Mouse (Mus musculus): Measurements from ENCODE around the gene Slc17a3. TPM values are rescaled to one million over a fixed set of nuclear protein-coding genes. Genes with fewer than 3 reads are reported as not detected.

Slc17a3 gene
- polyA plus RNA-seq, 1 experiment from 2014 or later = not detected

DNA sequence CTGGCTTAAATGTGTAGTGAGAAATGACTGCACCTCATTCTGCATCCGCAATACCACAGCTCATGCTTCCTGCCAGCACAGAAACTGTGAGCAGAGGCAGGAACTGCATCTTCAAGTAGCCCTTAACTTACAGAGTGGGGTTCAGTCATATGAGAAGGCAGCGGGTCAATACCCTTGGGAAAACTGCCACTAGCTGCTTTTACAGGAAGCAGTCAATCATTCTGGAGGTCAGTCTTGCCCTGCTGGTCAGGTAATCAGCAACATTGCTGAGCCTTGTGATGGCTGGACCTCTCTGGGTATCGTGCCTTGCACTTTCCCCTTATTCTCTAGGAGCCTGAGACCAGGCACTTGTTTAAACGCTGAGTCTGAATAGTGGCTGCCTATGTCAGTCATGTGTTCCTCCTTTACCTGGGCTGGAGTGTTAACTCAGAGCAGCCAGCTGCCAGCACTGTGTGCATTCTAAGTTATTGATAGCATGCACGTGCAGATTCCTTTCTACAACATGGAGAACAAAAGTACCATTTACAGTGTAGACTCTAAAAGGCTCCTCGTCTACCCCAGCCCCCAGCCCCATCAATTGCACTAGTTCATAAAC is 49.9 kb downstream of the Slc17a3 start:
- WGBS = 67% methylated on average over 6 of the region's 6 CpGs

DNA sequence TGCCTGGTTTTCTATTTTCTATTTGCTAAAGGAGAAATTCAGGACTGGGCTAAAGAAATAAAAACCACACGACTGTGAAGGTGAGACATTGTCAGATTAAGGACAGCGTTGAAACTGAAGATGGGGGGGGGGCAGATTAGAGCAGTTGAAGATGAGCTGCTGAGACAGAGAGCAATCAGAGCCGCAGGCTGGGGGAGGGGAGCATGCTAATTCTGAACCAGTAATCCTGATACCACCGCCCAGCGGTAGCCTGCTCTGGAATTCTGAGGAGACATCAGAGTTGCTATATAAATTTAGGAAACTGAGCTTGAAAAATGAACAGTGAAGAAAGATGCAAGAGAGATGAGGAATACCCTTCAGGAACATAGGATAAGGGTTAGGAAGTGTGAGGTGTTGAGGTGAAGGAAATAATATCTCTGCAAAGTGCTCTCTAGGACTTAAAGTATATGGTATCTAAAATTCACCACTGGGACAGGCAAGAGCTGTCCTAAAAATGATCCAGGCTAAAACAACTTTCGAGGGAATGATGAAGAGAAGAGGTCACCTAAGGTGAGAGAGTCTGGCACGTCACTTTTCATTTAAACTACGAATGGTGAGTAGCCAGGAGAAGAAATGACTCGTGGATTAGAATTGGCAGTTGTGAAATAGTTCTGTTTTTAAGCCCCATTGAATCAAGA is 53.5 kb downstream of the Slc17a3 start:
- H3K27me3 ChIP-seq (ENCODE audit: control insufficient read depth, insufficient read depth, low read length) = no peaks in the 10 kb centered on the region
- no peak for ATAC-seq (ENCODE audit: low read depth)
- H3K36me3 ChIP-seq (ENCODE audit: control insufficient read depth, insufficient read depth, low read length) = no peaks in the 10 kb centered on the region
- no peak overlapping the region for H3K9ac ChIP-seq (replicated peaks; ENCODE audit: low read depth, low read length)
- 22% methylated on average over 9 of the region's 9 CpGs for WGBS
- no peak overlapping the region for H3K4me3 ChIP-seq (ENCODE audit: low read depth, low read length)
- H3K4me1 ChIP-seq (ENCODE audit: control insufficient read depth, insufficient read depth, low read length) = no peaks in the 10 kb centered on the region
- no peaks in the 10 kb centered on the region for H3K9me3 ChIP-seq (ENCODE audit: control insufficient read depth, low read length)
- no peak overlapping the region for H3K4me2 ChIP-seq (ENCODE audit: low read depth, low read length)
- H3K27ac ChIP-seq (ENCODE audit: low read depth, low read length) = no peak overlapping the region

More for the DNA sequence above, 49.9 kb downstream of the Slc17a3 start:
- ATAC-seq (ENCODE audit: low read depth) = no peak
- H3K36me3 ChIP-seq (ENCODE audit: control insufficient read depth, insufficient read depth, low read length) = no peaks in the 10 kb centered on the region
- no peaks in the 10 kb centered on the region for H3K4me1 ChIP-seq (ENCODE audit: control insufficient read depth, insufficient read depth, low read length)
- H3K27ac ChIP-seq (ENCODE audit: low read depth, low read length) = no peak overlapping the region
- no peak overlapping the region for H3K4me3 ChIP-seq (ENCODE audit: low read depth, low read length)
- H3K27me3 ChIP-seq (ENCODE audit: control insufficient read depth, insufficient read depth, low read length) = no peaks in the 10 kb centered on the region
- H3K9me3 ChIP-seq (ENCODE audit: control insufficient read depth, low read length) = no peaks in the 10 kb centered on the region
- H3K9ac ChIP-seq (replicated peaks; ENCODE audit: low read depth, low read length) = no peak overlapping the region
- H3K4me2 ChIP-seq (ENCODE audit: low read depth, low read length) = no peak overlapping the region

GRCm38 (mm10) chr13:23893269-23893593 is 54.0 kb downstream of the Slc17a3 start:
- Histone ChIP-seq H3K27me3 (ENCODE audit: control insufficient read depth, insufficient read depth, low read length) (no peaks in the 10 kb centered on the region), H3K4me3 (ENCODE audit: low read depth, low read length) (no peak overlapping the region), H3K36me3 (ENCODE audit: control insufficient read depth, insufficient read depth, low read length) (no peaks in the 10 kb centered on the region), H3K4me2 (ENCODE audit: low read depth, low read length) (no peak overlapping the region), H3K27ac (ENCODE audit: low read depth, low read length) (no peak overlapping the region), H3K9ac (replicated peaks; ENCODE audit: low read depth, low read length) (no peak overlapping the region), H3K9me3 (ENCODE audit: control insufficient read depth, low read length) (no peaks in the 10 kb centered on the region), H3K4me1 (ENCODE audit: control insufficient read depth, insufficient read depth, low read length) (no peaks in the 10 kb centered on the region)
- peak; percentile 61; the same call in 1 of the 2 replicates for ATAC-seq (ENCODE audit: low read depth)
- WGBS = 19% methylated on average over 4 of the region's 4 CpGs

GRCm38 (mm10) chr13:23898242-23898641 is 59.0 kb downstream of the Slc17a3 start:
- Histone ChIP-seq H3K36me3 (ENCODE audit: control insufficient read depth, insufficient read depth, low read length) (no peaks in the 10 kb centered on the region), H3K9ac (replicated peaks; ENCODE audit: low read depth, low read length) (no peak overlapping the region), H3K27me3 (ENCODE audit: control insufficient read depth, insufficient read depth, low read length) (no peaks in the 10 kb centered on the region), H3K9me3 (ENCODE audit: control insufficient read depth, low read length) (no peaks in the 10 kb centered on the region), H3K4me3 (ENCODE audit: low read depth, low read length) (no peak overlapping the region), H3K4me2 (ENCODE audit: low read depth, low read length) (no peak overlapping the region), H3K27ac (ENCODE audit: low read depth, low read length) (no peak overlapping the region), H3K4me1 (ENCODE audit: control insufficient read depth, insufficient read depth, low read length) (no peaks in the 10 kb centered on the region)
- ATAC-seq (ENCODE audit: low read depth) = no peak
- 73% methylated on average over 6 of the region's 6 CpGs for WGBS

DNA sequence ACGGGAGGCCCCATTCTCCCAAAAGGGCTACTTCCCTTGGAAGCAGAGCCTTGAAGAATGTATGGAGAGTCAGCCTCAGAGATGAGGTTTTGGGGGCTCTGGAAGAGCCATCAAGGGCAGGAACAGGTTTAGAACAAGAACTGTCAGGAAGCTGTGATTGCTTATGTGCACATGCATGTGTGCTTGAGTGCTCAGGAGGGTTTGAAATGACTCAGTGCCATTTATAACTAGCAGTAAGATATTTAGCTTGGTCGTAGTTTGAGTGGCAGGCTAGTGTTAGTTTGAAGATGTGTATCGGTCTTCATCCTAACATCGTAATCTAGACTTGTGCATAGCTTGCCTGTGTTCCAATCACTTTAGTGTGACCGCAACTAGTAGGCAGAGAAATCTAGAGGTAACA is 67.7 kb downstream of the Slc17a3 start:
- Histone ChIP-seq H3K4me2 (ENCODE audit: low read depth, low read length) (no peak overlapping the region), H3K9ac (replicated peaks; ENCODE audit: low read depth, low read length) (no peak overlapping the region), H3K4me3 (ENCODE audit: low read depth, low read length) (no peak overlapping the region), H3K9me3 (ENCODE audit: control insufficient read depth, low read length) (no peaks in the 10 kb centered on the region), H3K27ac (ENCODE audit: low read depth, low read length) (no peak overlapping the region), H3K27me3 (ENCODE audit: control insufficient read depth, insufficient read depth, low read length) (no peaks in the 10 kb centered on the region), H3K36me3 (ENCODE audit: control insufficient read depth, insufficient read depth, low read length) (no peaks in the 10 kb centered on the region), H3K4me1 (ENCODE audit: control insufficient read depth, insufficient read depth, low read length) (no peaks in the 10 kb centered on the region)
- no peak for ATAC-seq (ENCODE audit: low read depth)
- WGBS = 95% methylated on average over 5 of the region's 5 CpGs

DNA sequence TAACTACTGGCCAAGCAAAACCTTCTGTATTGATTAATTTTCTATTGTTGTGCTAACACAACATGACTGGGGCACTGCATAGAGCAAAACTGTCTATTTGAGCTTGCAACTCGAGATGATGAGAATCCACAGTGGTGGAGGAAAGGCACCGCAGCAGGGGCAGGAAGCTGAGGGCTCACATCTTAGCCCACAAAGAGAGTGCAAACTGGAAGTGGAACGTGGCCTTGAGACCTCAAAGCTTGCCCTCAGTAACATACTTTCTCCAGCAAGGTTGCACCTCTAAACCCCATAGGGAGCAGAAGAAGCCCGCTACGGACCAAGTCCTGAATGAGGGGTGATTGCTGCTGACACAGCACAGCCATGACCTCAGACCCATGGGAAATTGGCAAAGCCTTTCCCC is 70.9 kb downstream of the Slc17a3 start:
- H3K36me3 ChIP-seq (ENCODE audit: control insufficient read depth, insufficient read depth, low read length) = no peaks in the 10 kb centered on the region
- H3K4me2 ChIP-seq (ENCODE audit: low read depth, low read length) = no peak overlapping the region
- H3K27ac ChIP-seq (ENCODE audit: low read depth, low read length) = no peak overlapping the region
- H3K27me3 ChIP-seq (ENCODE audit: control insufficient read depth, insufficient read depth, low read length) = no peaks in the 10 kb centered on the region
- H3K9ac ChIP-seq (replicated peaks; ENCODE audit: low read depth, low read length) = no peak overlapping the region
- 87% methylated on average over 5 of the region's 5 CpGs for WGBS
- no peak overlapping the region for H3K4me3 ChIP-seq (ENCODE audit: low read depth, low read length)
- H3K9me3 ChIP-seq (ENCODE audit: control insufficient read depth, low read length) = no peaks in the 10 kb centered on the region
- no peak for ATAC-seq (ENCODE audit: low read depth)
- no peaks in the 10 kb centered on the region for H3K4me1 ChIP-seq (ENCODE audit: control insufficient read depth, insufficient read depth, low read length)

Other genes starting within 250 kb of the Slc17a3 start
- gene Hist1h2be, start 218.3 kb upstream of the Slc17a3 start, polyA plus RNA-seq (2014; fragmentation: Nextera tagmentation; extraction: Ambion mirVana) = 1.1 and 1.3 TPM in 2 replicates
- 3.3 and 4.3 TPM in 2 replicates for gene Hist1h1e, start 216.9 kb upstream of the Slc17a3 start, polyA plus RNA-seq (2014; fragmentation: Nextera tagmentation; extraction: Ambion mirVana)
- 0.17 and 0.41 TPM in 2 replicates for gene Hist1h2ac, start 155.5 kb upstream of the Slc17a3 start, polyA plus RNA-seq (2014; fragmentation: Nextera tagmentation; extraction: Ambion mirVana)
- gene Hist1h2bc, start 155.2 kb upstream of the Slc17a3 start, polyA plus RNA-seq (2014; fragmentation: Nextera tagmentation; extraction: Ambion mirVana) = 11.6 and 20.8 TPM in 2 replicates
- not detected in 2 replicates for gene Hist1h1t, start 143.6 kb upstream of the Slc17a3 start, polyA plus RNA-seq (2014; fragmentation: Nextera tagmentation; extraction: Ambion mirVana)
- gene Hist1h4c, start 141.0 kb upstream of the Slc17a3 start, polyA plus RNA-seq (2014; fragmentation: Nextera tagmentation; extraction: Ambion mirVana) = 2.1 and 3.5 TPM in 2 replicates
- gene Hfe, start 128.6 kb upstream of the Slc17a3 start, polyA plus RNA-seq (2014; fragmentation: Nextera tagmentation; extraction: Ambion mirVana) = 2.4 and 4.7 TPM in 2 replicates
- gene Hist1h1c, start 100.6 kb upstream of the Slc17a3 start, polyA plus RNA-seq (2014; fragmentation: Nextera tagmentation; extraction: Ambion mirVana) = 5.3 and 8.4 TPM in 2 replicates
- not detected in 2 replicates for gene Hist1h3c, start 93.8 kb upstream of the Slc17a3 start, polyA plus RNA-seq (2014; fragmentation: Nextera tagmentation; extraction: Ambion mirVana)
- not detected in 2 replicates for gene Hist1h2bb, start 92.7 kb upstream of the Slc17a3 start, polyA plus RNA-seq (2014; fragmentation: Nextera tagmentation; extraction: Ambion mirVana)
- gene Hist1h2ab, start 88.3 kb upstream of the Slc17a3 start, polyA plus RNA-seq (2014; fragmentation: Nextera tagmentation; extraction: Ambion mirVana) = 3.5 and 4.0 TPM in 2 replicates
- 0.51 and 1.3 TPM in 2 replicates for gene Hist1h3b, start 87.2 kb upstream of the Slc17a3 start, polyA plus RNA-seq (2014; fragmentation: Nextera tagmentation; extraction: Ambion mirVana)
- 1.8 TPM in 1 of 2 replicates, not detected in the other for gene Hist1h4b, start 82.4 kb upstream of the Slc17a3 start, polyA plus RNA-seq (2014; fragmentation: Nextera tagmentation; extraction: Ambion mirVana)
- gene Hist1h4a, start 78.2 kb upstream of the Slc17a3 start, polyA plus RNA-seq (2014; fragmentation: Nextera tagmentation; extraction: Ambion mirVana) = not detected in 2 replicates
- gene Hist1h3a, start 77.0 kb upstream of the Slc17a3 start, polyA plus RNA-seq (2014; fragmentation: Nextera tagmentation; extraction: Ambion mirVana) = 0.75 and 1.2 TPM in 2 replicates
- not detected in 2 replicates for gene Hist1h1a, start 75.8 kb upstream of the Slc17a3 start, polyA plus RNA-seq (2014; fragmentation: Nextera tagmentation; extraction: Ambion mirVana)
- not detected in 2 replicates for gene Trim38, start 69.5 kb upstream of the Slc17a3 start, polyA plus RNA-seq (2014; fragmentation: Nextera tagmentation; extraction: Ambion mirVana)
- not detected in 2 replicates for gene Slc17a2, start 32.4 kb upstream of the Slc17a3 start, polyA plus RNA-seq (2014; fragmentation: Nextera tagmentation; extraction: Ambion mirVana)
- not detected in 2 replicates for gene Slc17a1, start 28.3 kb downstream of the Slc17a3 start, polyA plus RNA-seq (2014; fragmentation: Nextera tagmentation; extraction: Ambion mirVana)
- gene Slc17a4, start 75.6 kb downstream of the Slc17a3 start, polyA plus RNA-seq (2014; fragmentation: Nextera tagmentation; extraction: Ambion mirVana) = 0.08 and 0.19 TPM in 2 replicates
- gene Hist1h2ba, start 94.7 kb downstream of the Slc17a3 start, polyA plus RNA-seq (2014; fragmentation: Nextera tagmentation; extraction: Ambion mirVana) = not detected in 2 replicates
- gene Hist1h2aa, start 95.0 kb downstream of the Slc17a3 start, polyA plus RNA-seq (2014; fragmentation: Nextera tagmentation; extraction: Ambion mirVana) = not detected in 2 replicates
- 0.88 and 0.99 TPM in 2 replicates for gene Scgn, start 151.8 kb downstream of the Slc17a3 start, polyA plus RNA-seq (2014; fragmentation: Nextera tagmentation; extraction: Ambion mirVana)

All from neural tube, embryonic 14.5 days (tissue).